ENCODE assay signal across 18 mouse cellular contexts in the genomic region with DNA sequence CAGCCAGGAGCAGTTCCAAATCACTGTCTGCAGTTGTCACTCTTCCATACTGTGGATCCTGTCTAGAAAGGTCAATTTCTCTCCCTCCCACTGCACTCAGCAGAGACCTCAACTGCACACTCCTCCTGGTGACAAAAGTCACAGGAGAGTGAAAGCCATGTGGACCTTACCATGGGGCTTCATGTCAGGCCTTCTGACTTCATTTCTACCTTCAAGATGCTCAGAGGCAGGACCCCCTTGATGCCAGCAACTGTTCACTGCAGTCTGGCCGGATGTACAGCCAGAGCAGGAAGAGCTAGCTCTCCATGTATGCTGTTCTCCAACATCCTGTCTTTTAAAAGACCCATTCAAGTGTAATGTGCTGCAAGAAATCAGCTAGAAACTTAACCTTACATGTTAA. TPM values are rescaled to one million over a fixed set of nuclear protein-coding genes. Genes with fewer than 3 reads are reported as not detected.
DNase-seq lines count a peak whose midpoint lies in the region; ATAC-seq and TF ChIP-seq lines count a peak whose summit lies in the region.
"Had no signal": no experiment of that assay in that cellular context is flagged by ENCODE, and none has a peak within 500 bp of the region (broad histone marks: within the 10 kb centered on the region; RNA-seq: fewer than 3 reads in every experiment).

No protein-coding gene starts in this region.

- no peak for DNase-seq in cerebellum, adult 11 months
- peak; percentile 3 for DNase-seq in 3T3-L1 (ENCODE audit: low read depth, low spot score)
- peak; percentile 58 for DNase-seq in cerebellum, adult 9-11 months
- DNase-seq in adrenal gland, postnatal 14 days, result no peak
- DNase-seq in frontal cortex, adult 2 months (ENCODE audit: extremely low spot score in 1 of 2, low spot score in 1 of 2), result no peak
- DNase-seq: right cerebral cortex, postnatal 14 days; thymus, postnatal 14 days had no signal

- peak; percentile 72; the same call in 1 of the 2 replicates for ATAC-seq in cerebellum, adult (ENCODE audit: insufficient number of reproducible peaks, low FRiP score, low TSS enrichment)
- ATAC-seq: forebrain, embryonic 13.5 days; intestine, embryonic 16.5 days had no signal

- H3K27ac ChIP-seq in embryonic fibroblast, embryonic 13.5 days (ENCODE audit: insufficient read depth, low read length), result peak overlapping the region; percentile 49; the same call in 1 of the 2 replicates
- H3K27ac ChIP-seq: embryonic facial prominence, embryonic 10.5 days; embryonic facial prominence, embryonic 15.5 days; forebrain, embryonic 13.5 days; heart, embryonic 10.5 days; heart, embryonic 15.5 days; limb, embryonic 13.5 days; neural tube, embryonic 13.5 days had no signal

- no peak for TF ChIP-seq POLR2A in embryonic fibroblast, embryonic 13.5 days (IDR thresholded peaks at IDR 0.05; ENCODE audit: low read depth, low read length)

- no peak overlapping the region for H3K4me3 ChIP-seq in embryonic fibroblast, embryonic 13.5 days (ENCODE audit: insufficient read depth, low read length)
- H3K4me3 ChIP-seq: embryonic facial prominence, embryonic 10.5 days; embryonic facial prominence, embryonic 15.5 days; forebrain, embryonic 13.5 days; heart, embryonic 10.5 days; heart, embryonic 15.5 days; limb, embryonic 13.5 days; neural tube, embryonic 13.5 days had no signal

- H3K4me1 ChIP-seq in embryonic fibroblast, embryonic 13.5 days (ENCODE audit: control insufficient read depth, insufficient read depth, low read length), result peaks cover 7% of the 10 kb centered on the region
- H3K4me1 ChIP-seq: embryonic facial prominence, embryonic 10.5 days; forebrain, embryonic 13.5 days; heart, embryonic 10.5 days; limb, embryonic 13.5 days; neural tube, embryonic 13.5 days had no signal

- no peak for TF ChIP-seq CTCF in embryonic fibroblast, embryonic 13.5 days (IDR thresholded peaks at IDR 0.05; ENCODE audit: borderline replicate concordance, insufficient read depth, low read length)

RNA-seq across cellular contexts. Expression of a gene that starts 29.9 kb away (rescaled TPM):
- 12.0 and 16.8 TPM in 2 replicates for polyA plus RNA-seq in embryonic fibroblast, embryonic 13.5 days (2011; ENCODE audit: insufficient read length, low read depth, missing spikeins)
- total RNA-seq in adrenal gland, postnatal 14 days (2021), result 32.3 and 33.7 TPM in 2 replicates
- polyA plus RNA-seq in frontal cortex, adult 2 months (2012; rRNA removed), result 250 and 267 TPM in 2 replicates
- total RNA-seq: G1E had no signal
- polyA plus RNA-seq: G1E had no signal

Comparison
In these comparisons a context has a peak if more than half of its experiments do, and no peak if none do; other contexts are left out.
1. DNase-seq: peak in 3T3-L1 (single experiment) and cerebellum, adult 9-11 months (single experiment); none in cerebellum, adult 11 months (single experiment), adrenal gland, postnatal 14 days (single experiment) and frontal cortex, adult 2 months (0 of 2).
2. RNA of a gene that starts 29.9 kb away (polyA plus RNA-seq): 250 to 267 TPM in frontal cortex, adult 2 months; 12.0 to 16.8 TPM in embryonic fibroblast, embryonic 13.5 days; every median in the first group is over 10 times any median in the second.